21 mouse cellular contexts compared by ENCODE assay signal in genomic region chr1:23978281-23978680, GRCm38 (mm10). TPM values are rescaled to one million over a fixed set of nuclear protein-coding genes. Genes with fewer than 3 reads are reported as not detected.
DNase-seq lines count a peak whose midpoint lies in the region; ATAC-seq and TF ChIP-seq lines count a peak whose summit lies in the region.
"Had no signal": no experiment of that assay in that cellular context is flagged by ENCODE, and none has a peak within 500 bp of the region (broad histone marks: within the 10 kb centered on the region; RNA-seq: fewer than 3 reads in every experiment).

No protein-coding gene starts in this region.

- no peak overlapping the region for H3K4me3 ChIP-seq in layer of hippocampus, adult 2 months
- H3K4me3 ChIP-seq: embryonic facial prominence, embryonic 15.5 days; forebrain, embryonic 10.5 days; heart, embryonic 10.5 days; midbrain, embryonic 10.5 days had no signal

- H3K27ac ChIP-seq in layer of hippocampus, adult 2 months: peak overlapping the region; percentile 53; the same call in 1 of the 2 replicates
- H3K27ac ChIP-seq: embryonic facial prominence, embryonic 15.5 days; forebrain, embryonic 10.5 days; heart, embryonic 10.5 days; stomach, postnatal 0 days had no signal

- DNase-seq in layer of hippocampus, adult 2 months (ENCODE audit: low spot score in 2 of 2): peak; percentile 34 to 55
- DNase-seq in layer of hippocampus, postnatal 25 days (ENCODE audit: extremely low spot score in 1 of 2, low spot score in 1 of 2): no peak
- DNase-seq in frontal cortex, postnatal 36 days (ENCODE audit: low spot score in 2 of 2): peak; percentile 59 to 82
- peak; percentile 52 to 81 for DNase-seq in left cerebral cortex, adult 9 months (ENCODE audit: low spot score in 2 of 2)
- peak; percentile 54 for DNase-seq in right cerebral cortex, postnatal 25 days
- DNase-seq in spleen, adult 12 weeks (ENCODE audit: low spot score): no peak
- DNase-seq in thymus, postnatal 4 days: no peak
- DNase-seq: adrenal gland, postnatal 36 days; cerebellum, adult 18-20 months; cerebellum, postnatal 25 days; embryo, embryonic 11 days; kidney, adult 8-10 months; kidney, postnatal 14 days; lung, adult 2 months; lung, postnatal 4 days had no signal

- no peak for TF ChIP-seq CTCF in layer of hippocampus, adult 2 months (conservative IDR thresholded peaks at IDR 0.05)

- ATAC-seq in erythroblast, adult 5-6 weeks (replicated peaks; ENCODE audit: low FRiP score, poor library complexity, severe bottlenecking): no peak

RNA-seq across cellular contexts. Expression of gene Sdhaf4, which starts 27.2 kb away (rescaled TPM):
- total RNA-seq in layer of hippocampus, adult 2 months (2021): 10 to 100 TPM; 47.7 to 53.3 TPM
- total RNA-seq in layer of hippocampus, postnatal 25 days (2021): 10 to 100 TPM; 50.1 to 55.0 TPM
- 7.5 and 13.8 TPM in 2 replicates for total RNA-seq in erythroblast, adult 5-6 weeks (2015; ENCODE audit: low replicate concordance)
- 6.7 and 8.2 TPM in 2 replicates for total RNA-seq in erythroblast, adult 5-6 weeks (2017; ENCODE audit: low replicate concordance)

RNA-seq across cellular contexts. Expression of gene Smap1, which starts 56.2 kb away (rescaled TPM):
- 100 to 1,000 TPM; 132 TPM for total RNA-seq in layer of hippocampus, adult 2 months (2021)
- 100 to 1,000 TPM; 144 to 159 TPM for total RNA-seq in layer of hippocampus, postnatal 25 days (2021)
- 261 and 395 TPM in 2 replicates for total RNA-seq in erythroblast, adult 5-6 weeks (2015; ENCODE audit: low replicate concordance)
- total RNA-seq in erythroblast, adult 5-6 weeks (2017; ENCODE audit: low replicate concordance): 226 and 278 TPM in 2 replicates

Comparison
In these comparisons a context has a peak if more than half of its experiments do, and no peak if none do; other contexts are left out.
1. DNase-seq: peak in layer of hippocampus, adult 2 months (2 of 2), frontal cortex, postnatal 36 days (2 of 2), left cerebral cortex, adult 9 months (2 of 2) and right cerebral cortex, postnatal 25 days (single experiment); none in layer of hippocampus, postnatal 25 days (0 of 2), spleen, adult 12 weeks (single experiment) and thymus, postnatal 4 days (single experiment).